Mouse (Mus musculus) C2C12 (cell line): Measurements from ENCODE around the gene Tsr3. TPM values are rescaled to one million over a fixed set of nuclear protein-coding genes. Genes with fewer than 3 reads are reported as not detected.
"Not testable (repeated sequence)": the region's sequence is repeated elsewhere in the genome, so short reads cannot be mapped to it uniquely, and the experiment has no call there.

Source experiments
- H3K27me3 ChIP-seq: one replicate; pipeline ENCODE4 v1.6.1; 2011; ENCODE audit not compliant: control insufficient read depth, insufficient read depth, insufficient read length
- H3K36me3 ChIP-seq: one replicate; pipeline ENCODE4 v1.6.1; 2011; ENCODE audit not compliant: control insufficient read depth, insufficient read depth
- H3K4me3 ChIP-seq: one replicate; pipeline ENCODE4 v1.5.1; 2011; ENCODE audit warnings: mild to moderate bottlenecking, control low read depth; ENCODE audit not compliant: poor library complexity, insufficient read depth, severe bottlenecking
- H3K79me2 ChIP-seq: one replicate; pipeline ENCODE4 v1.6.1; 2011; ENCODE audit not compliant: control insufficient read depth, insufficient read depth
- H3K79me3 ChIP-seq: one replicate; pipeline ENCODE4 v1.6.1; 2011; ENCODE audit warnings: low read depth, control low read depth
- H3ac ChIP-seq: one replicate; pipeline ENCODE3; 2011; ENCODE audit warnings: low read depth; ENCODE audit not compliant: control insufficient read depth, insufficient read length
- CEBPB ChIP-seq: IDR thresholded peaks from one replicate; pipeline ENCODE4 v1.6.1; 2011; ENCODE audit warnings: low read depth, mild to moderate bottlenecking, control low read depth, moderate library complexity
- CTCF ChIP-seq: IDR thresholded peaks from one replicate; pipeline ENCODE4 v1.5.1; 2011; ENCODE audit not compliant: control insufficient read depth, insufficient read depth, insufficient read length
- FOSL1 ChIP-seq: IDR thresholded peaks from one replicate; pipeline ENCODE4 v1.8.0; 2011; ENCODE audit warnings: mild to moderate bottlenecking, low read length; ENCODE audit not compliant: poor library complexity, insufficient read depth, severe bottlenecking
- MAX ChIP-seq: IDR thresholded peaks from one replicate; pipeline ENCODE4 v1.6.1; 2011; ENCODE audit warnings: mild to moderate bottlenecking, control low read depth
- MYOD1 ChIP-seq: IDR thresholded peaks from one replicate; pipeline ENCODE4 v1.6.1; 2011; ENCODE audit warnings: low read depth; ENCODE audit not compliant: control insufficient read depth, insufficient read length
- MYOG ChIP-seq: IDR thresholded peaks from one replicate; pipeline ENCODE4 v1.6.1; 2011; ENCODE audit not compliant: control insufficient read depth, insufficient read length; ENCODE audit errors: extremely low read depth
- USF1 ChIP-seq: IDR thresholded peaks from one replicate; pipeline ENCODE4 v1.6.1; 2011; ENCODE audit warnings: low read depth, mild to moderate bottlenecking, control low read depth, moderate library complexity
- polyA plus RNA-seq: library from polyadenylated mRNA; unstranded; fragments of >200 nt; fragmentation: generic; extraction: Trizol; gene quantifications from one replicate; pipeline ENCODE4 v1.2.1, GENCODE M21; 2012; ENCODE audit warnings: missing spikeins

Tsr3 gene
- polyA plus RNA-seq, 1 experiment, result 39.3 TPM

DNA sequence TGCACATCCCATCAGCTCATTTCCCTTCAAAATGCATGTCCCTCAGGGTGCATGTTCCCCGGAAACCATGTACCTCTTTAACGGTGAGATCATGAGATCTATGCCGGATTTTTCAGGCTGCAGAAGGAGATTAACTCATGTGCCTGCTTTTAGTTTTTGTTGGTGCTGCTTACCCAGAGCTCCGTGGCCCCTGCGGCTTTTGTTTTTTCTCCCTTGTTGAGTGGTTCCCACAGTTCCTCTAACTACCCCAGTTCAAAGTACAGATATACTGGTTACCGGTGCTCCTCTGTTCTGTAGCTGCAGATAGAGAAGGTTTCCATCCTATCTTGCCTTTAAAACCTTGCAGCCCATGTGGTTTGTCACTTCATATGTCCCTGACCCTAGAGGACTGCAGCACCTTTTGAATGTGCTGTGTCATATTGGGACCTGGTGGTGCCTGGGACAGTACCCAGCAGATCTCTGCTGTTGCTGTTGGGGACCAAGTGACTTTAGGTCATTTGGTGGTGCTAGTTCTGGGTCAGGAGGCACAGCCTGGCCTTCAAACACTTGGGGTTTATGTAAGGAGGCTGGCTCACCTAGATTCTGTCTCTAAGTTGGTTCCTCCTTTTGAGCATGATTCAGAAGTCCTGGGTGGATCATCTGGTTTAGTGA lies 16.9 kb upstream of the Tsr3 start:
- Histone ChIP-seq H3K36me3 (no peaks in the 10 kb centered on the region), H3K79me3 (no peaks in the 10 kb centered on the region), H3K27me3 (no peaks in the 10 kb centered on the region), H3ac (no peak overlapping the region), H3K4me3 (no peak overlapping the region), H3K79me2 (no peaks in the 10 kb centered on the region)
- TF ChIP-seq MYOG (no peak), MAX (no peak), USF1 (no peak), FOSL1 (no peak), MYOD1 (no peak), CTCF (no peak), CEBPB (no peak)

DNA sequence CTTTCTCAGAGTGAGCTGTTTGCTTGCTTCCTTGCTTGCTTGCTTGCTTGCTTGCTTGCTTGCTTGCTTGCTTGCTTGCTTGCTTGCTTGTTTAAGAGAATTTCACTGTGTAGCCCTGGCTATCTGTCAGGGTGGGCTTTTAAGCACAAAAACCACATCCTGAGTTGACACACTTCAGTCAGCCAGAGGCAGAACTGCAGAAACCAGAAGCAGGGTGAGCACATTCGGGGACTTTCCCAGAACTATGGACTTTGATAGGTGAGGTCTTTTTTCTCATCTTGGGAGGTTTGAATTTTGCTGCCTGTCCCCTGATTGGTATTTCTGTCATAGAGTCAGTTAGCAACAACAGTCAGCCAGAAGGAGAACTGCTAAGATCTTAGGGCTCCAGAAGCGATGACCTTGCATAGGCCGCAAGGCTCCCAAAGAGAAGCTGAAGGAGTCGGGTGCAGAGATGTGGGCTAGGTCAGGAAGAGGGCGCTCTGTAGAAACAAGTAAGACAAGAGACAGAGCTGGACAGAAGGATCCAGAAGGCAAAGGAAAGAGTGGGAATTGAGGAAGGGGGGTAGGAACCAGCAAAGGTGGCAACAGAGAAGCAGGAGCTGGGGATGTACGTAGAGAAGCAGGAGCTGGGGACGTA lies 15.3 kb upstream of the Tsr3 start:
- H3K27me3 ChIP-seq, result no peaks in the 10 kb centered on the region
- H3ac ChIP-seq, result no peak overlapping the region
- H3K36me3 ChIP-seq, result no peaks in the 10 kb centered on the region
- H3K79me3 ChIP-seq, result no peaks in the 10 kb centered on the region
- no peak overlapping the region for H3K4me3 ChIP-seq
- TF ChIP-seq MAX, result no peak
- no peak for TF ChIP-seq CEBPB
- no peak for TF ChIP-seq USF1
- no peak for TF ChIP-seq CTCF
- no peak for TF ChIP-seq MYOD1
- TF ChIP-seq FOSL1, result no peak
- TF ChIP-seq MYOG, result no peak
- H3K79me2 ChIP-seq, result no peaks in the 10 kb centered on the region

DNA sequence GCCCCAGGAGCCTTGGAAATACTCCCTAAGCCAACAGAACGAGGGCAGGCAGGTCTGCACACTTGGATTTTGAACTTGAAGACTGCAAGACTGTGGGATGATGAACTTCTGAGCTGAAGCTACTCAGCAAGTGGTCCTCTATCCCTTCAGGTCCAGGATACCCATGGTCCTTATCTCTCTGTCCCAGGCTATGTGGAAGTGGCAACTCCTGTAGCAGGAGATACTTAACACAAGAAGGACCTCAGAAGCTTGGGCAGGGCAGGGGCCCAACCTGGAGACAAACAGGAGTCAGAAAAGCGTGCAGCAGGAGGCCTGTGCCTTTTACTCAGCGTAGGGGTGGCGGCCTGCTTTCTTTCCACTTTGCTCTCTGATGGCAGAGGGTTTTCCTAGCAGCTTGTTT lies 14.3 kb upstream of the Tsr3 start:
- H3K79me3 ChIP-seq, result no peaks in the 10 kb centered on the region
- TF ChIP-seq CTCF (no peak), USF1 (no peak), MYOD1 (no peak), FOSL1 (no peak), MYOG (no peak), MAX (no peak), CEBPB (no peak)
- no peak overlapping the region for H3K4me3 ChIP-seq
- no peaks in the 10 kb centered on the region for H3K36me3 ChIP-seq
- no peak overlapping the region for H3ac ChIP-seq
- H3K27me3 ChIP-seq, result no peaks in the 10 kb centered on the region
- no peaks in the 10 kb centered on the region for H3K79me2 ChIP-seq

DNA sequence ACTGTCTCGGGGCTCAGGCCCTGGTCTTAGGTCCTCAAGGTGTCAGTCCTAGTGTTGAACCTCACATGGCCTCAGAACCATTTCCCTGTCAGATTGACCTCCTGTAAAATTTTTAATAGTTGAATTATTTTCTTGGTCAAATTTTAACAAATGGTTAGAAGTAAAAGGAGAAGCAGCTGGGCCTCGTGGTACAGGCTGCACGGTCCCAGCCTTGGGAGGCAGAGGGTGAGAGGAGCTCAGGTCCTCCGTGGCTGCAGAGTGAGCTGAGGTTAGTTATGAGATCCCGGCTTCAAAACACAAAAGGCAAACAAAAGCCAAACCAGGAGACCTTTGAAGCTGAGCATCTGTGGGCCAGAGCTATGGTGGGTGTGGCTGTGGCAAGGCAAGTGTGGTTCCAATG lies 12.0 kb upstream of the Tsr3 start:
- no peaks in the 10 kb centered on the region for H3K79me3 ChIP-seq
- H3K36me3 ChIP-seq, result no peaks in the 10 kb centered on the region
- H3K27me3 ChIP-seq, result no peaks in the 10 kb centered on the region
- no peak for TF ChIP-seq FOSL1
- no peak for TF ChIP-seq MYOG
- TF ChIP-seq MYOD1, result no peak
- no peak for TF ChIP-seq USF1
- no peak for TF ChIP-seq CEBPB
- TF ChIP-seq MAX, result no peak
- TF ChIP-seq CTCF, result no peak
- no peak overlapping the region for H3K4me3 ChIP-seq
- no peak overlapping the region for H3ac ChIP-seq
- H3K79me2 ChIP-seq, result no peaks in the 10 kb centered on the region

DNA sequence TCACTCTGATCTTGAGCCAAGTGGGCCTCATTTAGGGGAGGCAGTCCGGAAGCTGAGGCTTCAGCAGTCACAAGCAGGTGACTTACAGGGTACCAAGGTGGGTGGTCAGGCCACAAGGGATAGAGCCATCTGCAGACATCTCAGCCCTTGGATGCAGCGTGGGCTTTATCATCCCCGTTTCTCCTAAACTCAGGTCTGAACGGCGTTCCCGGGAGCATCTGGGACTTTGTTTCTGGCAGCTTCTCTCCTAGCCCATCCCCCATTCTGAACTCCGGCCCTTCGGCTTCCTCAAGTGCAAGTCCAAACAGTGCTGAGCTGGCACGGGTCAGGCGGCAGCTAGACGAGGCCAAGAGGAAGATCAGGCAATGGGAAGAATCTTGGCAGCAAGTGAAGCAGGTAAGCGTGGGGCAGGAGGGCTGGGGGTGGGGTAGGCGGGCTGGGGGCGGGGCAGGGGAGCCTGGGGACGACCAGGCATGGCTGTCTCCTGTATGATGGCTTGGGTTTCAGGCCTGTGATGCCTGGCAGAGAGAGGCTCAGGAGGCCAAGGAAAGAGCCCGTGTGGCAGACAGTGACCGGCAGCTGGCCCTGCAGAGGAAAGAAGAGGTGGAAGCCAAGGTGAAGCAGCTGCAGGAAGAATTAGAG lies 9.8 kb upstream of the Tsr3 start:
- not testable (repeated sequence) for H3K79me3 ChIP-seq, H3K79me2 ChIP-seq, H3ac ChIP-seq, H3K36me3 ChIP-seq, H3K27me3 ChIP-seq, H3K4me3 ChIP-seq

DNA sequence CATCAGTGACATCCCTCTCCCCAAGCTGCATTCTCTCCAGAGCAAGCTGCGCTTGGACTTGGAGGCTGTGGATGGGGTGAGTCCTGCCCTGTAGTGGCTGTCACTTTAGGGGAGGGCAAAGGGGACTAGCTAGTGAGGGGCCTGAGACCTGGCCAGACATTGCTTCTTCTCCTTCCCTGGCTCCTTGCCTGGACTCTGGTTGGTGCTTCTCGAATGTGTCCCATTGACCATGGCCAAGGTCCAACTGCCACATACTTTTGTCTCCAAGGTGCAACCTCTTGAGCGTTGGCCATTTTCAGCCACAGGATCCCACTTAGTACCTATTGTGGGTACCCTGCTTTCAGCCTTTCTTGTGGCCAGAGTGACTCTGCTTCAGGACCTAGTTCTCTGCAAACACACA lies 9.3 kb upstream of the Tsr3 start:
- Histone ChIP-seq H3K79me3 (no peaks in the 10 kb centered on the region), H3K36me3 (no peaks in the 10 kb centered on the region), H3K4me3 (no peak overlapping the region), H3ac (no peak overlapping the region), H3K27me3 (no peaks in the 10 kb centered on the region), H3K79me2 (no peaks in the 10 kb centered on the region)
- TF ChIP-seq MYOD1 (no peak), MAX (no peak), CTCF (no peak), FOSL1 (no peak), MYOG (no peak), CEBPB (no peak), USF1 (no peak)

DNA sequence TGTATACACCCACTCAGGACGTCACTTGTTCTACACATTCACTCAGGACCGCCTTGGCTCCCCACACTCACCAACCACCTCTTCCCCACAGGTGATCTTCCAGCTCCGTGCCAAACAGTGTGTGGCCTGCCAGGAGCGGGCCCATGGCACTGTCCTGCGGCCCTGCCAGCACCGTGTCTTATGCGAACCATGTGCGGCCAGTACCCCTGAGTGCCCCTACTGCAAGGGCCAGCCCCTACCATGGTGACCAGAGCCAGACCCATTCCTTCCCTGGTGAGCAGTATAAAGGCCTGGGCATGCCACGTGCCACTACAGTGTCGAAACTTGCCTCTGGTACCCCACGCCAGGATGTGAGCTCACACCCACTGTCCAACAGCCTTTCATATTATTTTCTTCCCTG lies 8.3 kb upstream of the Tsr3 start:
- H3K4me3 ChIP-seq, H3K27me3 ChIP-seq, H3K79me3 ChIP-seq, H3ac ChIP-seq, H3K79me2 ChIP-seq, H3K36me3 ChIP-seq: not testable (repeated sequence)
